Mouse (Mus musculus): ENCODE measurements around the gene Ccdc151.

Ccdc151 gene
- long read RNA-seq, experiment 1, result 0 reads
- long read RNA-seq, experiment 2, result 0 reads

DNA sequence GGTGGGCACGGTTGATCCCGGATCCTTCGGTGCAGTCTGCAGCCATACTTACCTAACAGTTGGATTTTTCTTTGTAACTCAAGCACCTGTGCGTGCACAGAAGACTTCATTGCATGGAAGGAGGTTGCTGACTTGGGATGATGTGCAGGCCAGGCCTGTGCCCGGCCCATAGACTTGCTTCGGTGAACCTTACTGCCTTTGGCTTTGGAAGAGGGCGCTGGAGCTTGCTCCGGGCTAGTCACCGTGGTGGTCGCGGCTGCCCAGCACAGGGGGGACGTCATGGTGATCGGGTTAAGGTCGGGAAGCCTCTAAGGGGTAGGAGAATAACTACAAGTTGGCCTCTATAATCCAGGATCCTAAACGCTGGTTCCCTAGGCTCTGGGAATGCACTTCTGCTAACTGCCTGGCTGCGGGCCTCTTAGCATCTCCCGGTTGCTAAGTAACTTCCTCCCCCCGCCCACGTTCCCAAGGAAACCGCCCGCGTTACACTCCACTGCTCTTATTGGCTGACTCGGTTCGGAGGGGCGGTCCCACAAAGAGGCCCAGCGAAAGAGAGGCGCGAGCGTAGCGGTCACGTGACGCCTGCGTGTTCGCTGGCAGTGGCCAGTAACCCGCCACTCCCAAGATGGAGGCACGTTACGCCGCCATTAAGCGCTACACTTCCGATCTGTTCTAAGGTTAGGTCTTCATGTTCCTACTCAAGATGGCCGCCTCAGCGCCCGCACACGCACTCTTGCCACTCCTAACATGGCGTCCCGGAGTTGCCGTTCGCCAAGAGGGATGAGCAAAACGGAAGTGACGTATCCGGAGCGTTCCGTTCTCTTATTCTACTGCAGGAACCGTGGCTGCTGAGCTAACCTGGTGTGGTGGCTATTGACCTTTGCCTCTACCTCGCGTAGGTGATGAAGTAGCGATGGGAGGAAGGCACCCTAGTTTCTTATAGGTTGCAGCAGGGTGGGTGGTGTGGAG lies at the start of gene Ccdc151, which contains the start of gene Prkcsh:
Gene Ccdc151 (minus strand): TSS at position 441 of the 969 bp plus-strand sequence.
Gene Prkcsh (plus strand): TSS at position 613 of the 969 bp plus-strand sequence.
- intact Hi-C loops (cut with DNase I), result no loop called here

DNA sequence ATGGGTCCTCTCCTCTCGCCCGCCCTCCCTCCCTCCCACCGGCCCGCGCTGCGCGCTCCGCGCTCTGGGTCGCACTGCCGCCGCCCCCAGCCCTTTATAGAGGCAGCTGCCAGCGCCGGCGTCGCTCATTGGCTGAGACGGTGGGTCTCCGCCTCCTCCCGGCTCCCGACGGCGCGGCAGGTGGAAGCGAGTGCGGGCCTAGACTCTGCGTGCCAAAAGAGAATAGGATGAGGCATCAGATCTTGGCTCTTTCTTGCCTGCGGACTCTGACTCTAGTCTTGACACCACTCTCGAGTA lies 49.5 kb upstream of the Ccdc151 start, which contains the start of gene Elavl3:
Gene Elavl3 (minus strand): TSS at position 66 of the 297 bp plus-strand sequence.
- intact Hi-C loops (cut with DNase I), result no loop called here

GRCm38 (mm10) chr9:22051161-22051957 lies 48.9 kb upstream of the Ccdc151 start:
- intact Hi-C loops (cut with DNase I), result no loop called here

GRCm38 (mm10) chr9:22050351-22050889 lies 48.0 kb upstream of the Ccdc151 start:
- intact Hi-C loops (cut with DNase I), result no loop called here

DNA sequence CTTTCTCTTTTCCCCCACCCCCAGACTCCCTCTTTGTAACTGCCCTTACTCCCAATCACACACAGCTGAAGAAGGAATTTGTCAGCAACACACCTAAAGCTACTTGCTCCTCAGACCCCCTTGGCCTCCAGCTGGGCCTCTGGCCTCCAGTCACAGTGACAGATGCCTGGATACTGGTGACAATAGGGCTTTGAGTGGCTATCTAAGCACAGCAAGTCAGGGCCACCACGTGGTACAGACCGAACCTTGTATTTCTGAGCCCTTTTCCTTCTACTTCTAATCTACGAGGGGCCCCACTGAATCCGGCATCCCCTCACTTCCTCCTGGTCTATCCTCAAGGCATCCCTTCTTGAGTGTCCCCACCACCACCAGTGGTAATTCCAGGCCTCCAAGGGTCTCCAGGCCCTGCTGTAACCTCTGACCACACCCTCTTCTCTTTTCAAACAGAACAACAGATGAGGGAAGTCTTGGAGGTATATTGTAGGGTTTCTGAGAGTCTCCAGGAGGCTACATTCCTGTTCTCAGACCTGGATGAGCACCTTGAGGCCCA lies 47.4 kb upstream of the Ccdc151 start:
- intact Hi-C loops (cut with DNase I), result loop anchor here (5.0 kb wide), 1 partner anchor 42 kb away; no protein-coding TSS in a partner anchor

GRCm38 (mm10) chr9:22049315-22049714 lies 46.9 kb upstream of the Ccdc151 start:
- intact Hi-C loops (cut with DNase I), result loop anchor here (5.0 kb wide), 1 partner anchor 42 kb away; no protein-coding TSS in a partner anchor

- intact Hi-C loops (cut with DNase I), result loop anchor here (5.0 kb wide), 1 partner anchor 40 kb away; no protein-coding TSS in a partner anchor
Observed at GRCm38 (mm10) chr9:22047329-22047728, 44.9 kb upstream of the Ccdc151 start.

GRCm38 (mm10) chr9:22041832-22042231 lies 39.4 kb upstream of the Ccdc151 start:
- intact Hi-C loops (cut with DNase I), result no loop called here

GRCm38 (mm10) chr9:22037826-22038225 lies 35.4 kb upstream of the Ccdc151 start:
- intact Hi-C loops (cut with DNase I), result no loop called here

DNA sequence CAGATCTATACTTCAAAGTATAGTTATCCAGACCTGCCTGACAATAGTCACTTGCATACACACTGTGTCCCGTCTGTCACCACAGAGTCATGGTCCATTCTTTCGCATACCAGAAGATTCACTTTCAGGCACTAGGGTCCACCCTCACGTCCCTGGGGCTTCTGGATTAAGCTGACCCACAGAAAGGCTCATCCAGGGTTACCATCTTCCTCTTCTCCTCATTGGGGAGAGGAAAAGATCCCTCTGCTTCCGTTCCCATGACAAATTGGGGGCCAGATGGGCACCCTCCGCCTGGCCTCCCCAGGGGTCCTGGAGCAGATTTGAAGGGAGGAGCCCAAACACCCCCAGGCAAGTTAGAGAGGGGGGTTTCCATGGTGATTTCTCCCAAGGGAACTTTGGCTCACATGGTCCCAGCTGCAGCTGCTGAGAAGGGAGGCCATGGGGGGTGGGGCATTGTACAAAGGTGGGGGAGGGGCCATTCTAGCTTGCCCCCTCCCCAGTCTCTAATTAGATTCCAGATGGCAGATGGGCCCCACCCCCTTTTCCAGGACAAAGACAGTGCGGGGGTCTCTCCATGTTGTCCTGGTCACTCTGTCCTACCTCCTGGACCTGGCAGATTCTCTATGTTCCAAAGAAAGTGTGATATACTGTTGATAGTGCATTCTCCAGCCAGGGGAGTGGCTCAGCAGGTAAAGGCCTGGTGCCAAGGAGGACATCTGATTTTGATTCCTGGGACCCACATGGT lies 33.0 kb upstream of the Ccdc151 start:
- intact Hi-C loops (cut with DNase I), result no loop called here

GRCm38 (mm10) chr9:22030386-22030785 lies 28.0 kb upstream of the Ccdc151 start:
- intact Hi-C loops (cut with DNase I), result no loop called here

DNA sequence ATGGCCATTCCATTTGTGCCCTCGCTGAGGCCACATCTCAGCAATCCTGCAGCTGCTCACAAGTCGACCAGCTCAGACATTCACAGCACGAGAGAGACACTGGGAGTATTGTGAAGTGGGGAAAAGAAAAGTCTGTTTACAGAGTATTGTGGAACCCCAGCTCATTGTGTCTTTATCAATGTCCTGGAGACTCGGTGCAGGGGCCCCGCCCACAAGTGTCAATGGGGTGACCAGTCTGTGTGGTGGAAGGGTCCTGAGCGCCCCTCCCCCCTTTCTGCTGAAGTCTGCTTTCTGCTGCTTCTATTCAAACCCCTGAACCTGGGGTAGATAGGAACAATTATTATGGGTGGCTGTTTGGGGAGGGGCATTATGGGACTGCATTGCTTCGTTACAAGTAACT lies 26.0 kb upstream of the Ccdc151 start:
- intact Hi-C loops (cut with DNase I), result no loop called here

DNA sequence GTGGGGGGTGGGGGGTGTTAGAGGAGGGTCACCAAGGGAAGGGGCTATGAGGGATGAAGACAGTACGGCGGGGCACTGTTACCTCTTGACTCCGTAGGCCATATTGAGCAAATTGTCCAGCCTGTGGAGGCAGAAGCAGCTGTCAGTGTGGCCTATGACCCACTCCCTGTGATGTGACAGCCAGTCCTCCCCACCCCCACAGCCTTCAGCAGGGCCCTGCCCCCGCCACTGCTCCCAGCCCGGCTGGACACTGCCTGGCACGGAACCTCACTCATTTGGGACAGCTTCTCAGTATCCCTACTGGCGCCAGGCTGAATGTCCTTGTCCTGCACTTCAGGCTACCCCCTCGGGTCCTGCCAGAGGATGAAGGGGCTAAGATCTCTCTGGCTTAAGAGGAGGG lies 22.2 kb upstream of the Ccdc151 start:
- intact Hi-C loops (cut with DNase I), result no loop called here

GRCm38 (mm10) chr9:22017208-22017825 lies 14.9 kb upstream of the Ccdc151 start:
- intact Hi-C loops (cut with DNase I), result no loop called here

GRCm38 (mm10) chr9:22016245-22016644 lies 13.8 kb upstream of the Ccdc151 start:
- intact Hi-C loops (cut with DNase I), result no loop called here

GRCm38 (mm10) chr9:22012731-22013130 lies 10.3 kb upstream of the Ccdc151 start:
- intact Hi-C loops (cut with DNase I), result no loop called here

- intact Hi-C loops (cut with DNase I), result no loop called here
Observed at GRCm38 (mm10) chr9:22011055-22011454, 8.6 kb upstream of the Ccdc151 start.

- intact Hi-C loops (cut with DNase I), result no loop called here
Observed at GRCm38 (mm10) chr9:22004546-22004945, 2.1 kb upstream of the Ccdc151 start.

GRCm38 (mm10) chr9:22003163-22003554 lies 725 bp upstream of the Ccdc151 start:
- intact Hi-C loops (cut with DNase I), result no loop called here

- intact Hi-C loops (cut with DNase I), result no loop called here
Observed at GRCm38 (mm10) chr9:22001633-22002032, 801 bp downstream of the Ccdc151 start.
